Mouse (Mus musculus): ENCODE measurements around the gene Mgat5. TPM values are rescaled to one million over a fixed set of nuclear protein-coding genes. Genes with fewer than 3 reads are reported as not detected.

Gene Mgat5
- polyA plus RNA-seq, 1 experiment, result 2.4 TPM

DNA sequence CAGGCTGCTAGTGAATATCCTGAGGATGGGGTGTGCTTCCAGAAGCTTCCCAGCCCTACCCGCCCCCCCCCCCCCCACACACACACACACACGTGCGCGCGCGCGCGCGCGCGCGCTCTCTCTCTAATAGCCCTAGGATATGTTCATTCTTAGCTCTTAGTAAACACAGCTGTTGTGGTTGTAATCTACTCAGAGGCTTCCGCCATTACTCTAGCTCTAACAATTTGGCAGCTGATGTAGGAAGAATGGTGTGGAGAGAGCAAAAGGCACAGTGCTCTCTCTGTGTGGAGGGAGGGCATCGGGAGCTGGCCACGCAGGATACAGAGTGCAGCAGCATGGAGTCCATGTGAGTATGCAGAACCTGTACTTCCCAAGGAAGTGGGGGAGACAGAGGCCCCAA, 216.0 kb downstream of the Mgat5 start:
- H3K9me3 ChIP-seq, result no peaks in the 10 kb centered on the region
- peaks cover 84% of the 10 kb centered on the region for H3K36me3 ChIP-seq (replicated peaks; ENCODE audit: low read length)
- no peaks in the 10 kb centered on the region for H3K27me3 ChIP-seq (replicated peaks)
- no peak for TF ChIP-seq GATA1 (IDR thresholded peaks at IDR 0.05; ENCODE audit: borderline replicate concordance, low read length)
- H3K4me1 ChIP-seq, result peaks cover 42% of the 10 kb centered on the region
- no peak overlapping the region for H3K4me3 ChIP-seq (replicated peaks)

DNA sequence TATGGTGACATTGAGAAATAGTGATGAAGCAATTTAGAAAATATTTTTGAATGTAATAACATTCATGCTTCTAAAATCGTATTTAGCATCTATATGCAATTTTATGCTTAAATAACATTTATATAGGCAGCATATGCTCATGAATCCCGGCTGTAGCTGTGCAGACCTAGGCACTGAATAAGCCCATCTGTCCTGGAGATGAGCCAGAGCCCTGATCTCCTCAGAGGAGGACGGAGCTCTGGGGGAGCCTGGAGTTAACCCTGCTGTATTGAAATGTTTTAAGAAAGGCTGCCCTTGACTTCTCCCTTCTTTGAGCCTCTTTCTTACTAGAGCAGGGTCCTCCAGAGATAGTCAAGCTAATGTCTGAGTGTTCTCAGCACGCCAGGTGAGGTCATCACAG, 217.8 kb downstream of the Mgat5 start:
- H3K4me3 ChIP-seq (replicated peaks), result no peak overlapping the region
- TF ChIP-seq FLI1 (IDR thresholded peaks at IDR 0.05; ENCODE audit: low read length) (no peak), GATA1 (IDR thresholded peaks at IDR 0.05; ENCODE audit: borderline replicate concordance, low read length) (no peak)
- peaks cover 42% of the 10 kb centered on the region for H3K4me1 ChIP-seq
- H3K9me3 ChIP-seq, result no peaks in the 10 kb centered on the region
- no peaks in the 10 kb centered on the region for H3K27me3 ChIP-seq (replicated peaks)
- H3K36me3 ChIP-seq (replicated peaks; ENCODE audit: low read length), result peaks cover 78% of the 10 kb centered on the region

DNA sequence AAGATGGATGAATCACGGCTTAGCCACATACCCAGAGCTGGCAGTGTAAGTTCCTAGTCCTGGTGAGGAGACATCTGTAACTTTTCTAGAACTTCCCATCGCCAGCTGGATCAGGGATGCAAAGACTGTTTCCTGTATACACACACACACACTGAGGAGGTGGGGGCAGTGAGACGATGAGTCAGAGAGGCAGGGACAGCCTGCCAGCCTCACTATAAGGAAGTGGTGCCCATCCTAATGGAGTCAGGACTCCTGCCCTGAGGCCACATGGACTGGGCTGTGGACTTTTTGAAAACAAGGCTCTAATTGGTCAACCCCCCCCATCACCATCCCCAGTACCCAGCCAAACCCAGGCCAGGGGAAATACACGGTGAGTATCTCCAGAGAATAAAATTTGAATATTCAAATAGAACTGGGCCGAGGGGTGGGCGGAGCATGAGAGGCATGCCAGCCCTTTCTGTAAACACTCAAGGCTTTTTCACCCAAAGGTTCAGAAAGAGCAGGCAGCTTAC, 220.3 kb downstream of the Mgat5 start:
- TF ChIP-seq FLI1 (IDR thresholded peaks at IDR 0.05; ENCODE audit: low read length) (no peak), GATA1 (IDR thresholded peaks at IDR 0.05; ENCODE audit: borderline replicate concordance, low read length) (no peak)
- Histone ChIP-seq H3K27me3 (replicated peaks) (no peaks in the 10 kb centered on the region), H3K4me1 (peaks cover 31% of the 10 kb centered on the region), H3K9me3 (no peaks in the 10 kb centered on the region), H3K4me3 (replicated peaks) (peak overlapping the region; percentile 74), H3K36me3 (replicated peaks; ENCODE audit: low read length) (peaks cover 66% of the 10 kb centered on the region)

DNA sequence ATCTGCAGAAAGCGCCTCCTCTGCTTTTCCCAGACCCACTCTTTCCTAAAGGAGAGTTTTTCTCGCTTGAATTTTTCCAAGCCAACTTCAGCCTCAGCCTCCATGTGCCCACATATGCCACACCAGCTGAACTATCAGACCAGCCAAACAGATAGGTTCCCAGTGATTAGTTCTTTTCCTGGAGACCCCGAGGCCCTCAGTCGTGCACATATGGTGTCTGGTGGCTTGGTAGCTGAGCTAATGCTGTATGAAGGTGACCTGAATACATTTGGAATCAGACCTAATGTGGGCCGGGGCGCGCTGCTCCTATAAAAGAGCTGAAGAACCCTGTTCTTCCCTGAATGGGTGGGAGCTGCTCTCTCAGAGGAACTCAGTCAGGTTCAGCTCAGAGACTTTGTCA, 225.5 kb downstream of the Mgat5 start:
- TF ChIP-seq FLI1 (IDR thresholded peaks at IDR 0.05; ENCODE audit: low read length) (no peak), GATA1 (IDR thresholded peaks at IDR 0.05; ENCODE audit: borderline replicate concordance, low read length) (no peak)
- no peak overlapping the region for H3K4me3 ChIP-seq (replicated peaks)
- peaks cover 58% of the 10 kb centered on the region for H3K36me3 ChIP-seq (replicated peaks; ENCODE audit: low read length)
- no peaks in the 10 kb centered on the region for H3K9me3 ChIP-seq
- peaks cover 12% of the 10 kb centered on the region for H3K4me1 ChIP-seq
- no peaks in the 10 kb centered on the region for H3K27me3 ChIP-seq (replicated peaks)

DNA sequence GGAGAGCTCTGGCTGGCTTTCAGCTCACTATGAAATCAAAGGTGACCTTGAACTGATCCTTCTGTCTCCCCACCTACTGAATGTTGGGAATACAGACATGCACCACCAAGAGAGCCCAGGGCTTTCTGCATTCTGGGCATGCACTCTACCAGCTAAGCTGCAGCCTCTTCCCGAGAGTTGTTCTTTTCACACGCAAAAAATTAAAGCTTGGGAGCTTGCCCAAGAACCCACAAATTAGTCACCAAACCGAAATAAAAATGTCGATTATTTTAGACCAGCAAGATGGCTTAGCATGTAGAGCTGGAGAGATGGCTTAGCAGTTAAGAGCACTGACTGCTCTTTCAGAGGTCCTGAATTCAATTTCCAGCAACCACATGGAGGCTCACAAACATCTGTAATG, 230.0 kb downstream of the Mgat5 start:
- no peaks in the 10 kb centered on the region for H3K27me3 ChIP-seq (replicated peaks)

DNA sequence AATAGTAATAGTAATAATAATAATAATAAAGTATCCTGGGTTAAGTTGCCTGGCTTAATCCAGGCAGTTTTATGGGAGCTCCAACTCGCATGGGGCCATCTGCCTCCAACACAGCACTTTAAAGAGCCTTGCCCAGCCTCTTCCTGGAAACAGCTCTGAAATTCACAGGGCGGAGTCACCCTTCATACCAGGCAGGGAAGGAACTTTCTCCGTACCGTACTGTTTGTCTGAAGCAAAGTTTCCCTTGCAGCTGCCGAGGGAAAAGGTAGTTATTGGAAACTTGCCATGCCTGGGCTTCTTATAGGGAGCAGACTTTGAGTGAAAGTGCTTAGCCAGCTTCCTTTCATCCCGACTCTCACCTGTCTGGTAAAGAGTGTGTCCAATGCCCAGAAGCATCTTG, 232.3 kb downstream of the Mgat5 start:
- Histone ChIP-seq H3K27me3 (replicated peaks) (no peaks in the 10 kb centered on the region), H3K4me3 (replicated peaks) (no peak overlapping the region), H3K4me1 (peaks cover 2% of the 10 kb centered on the region; the same call in 1 of the 2 replicates), H3K9me3 (no peaks in the 10 kb centered on the region), H3K36me3 (replicated peaks; ENCODE audit: low read length) (peaks cover 73% of the 10 kb centered on the region)
- TF ChIP-seq GATA1 (IDR thresholded peaks at IDR 0.05; ENCODE audit: borderline replicate concordance, low read length), result no peak
- TF ChIP-seq FLI1 (IDR thresholded peaks at IDR 0.05; ENCODE audit: low read length), result no peak

More for the DNA sequence above, 230.0 kb downstream of the Mgat5 start:
- TF ChIP-seq FLI1 (IDR thresholded peaks at IDR 0.05; ENCODE audit: low read length) (no peak), GATA1 (IDR thresholded peaks at IDR 0.05; ENCODE audit: borderline replicate concordance, low read length) (no peak)
- Histone ChIP-seq H3K4me3 (replicated peaks) (no peak overlapping the region), H3K4me1 (peaks cover 3% of the 10 kb centered on the region), H3K36me3 (replicated peaks; ENCODE audit: low read length) (peaks cover 75% of the 10 kb centered on the region), H3K9me3 (no peaks in the 10 kb centered on the region)

DNA sequence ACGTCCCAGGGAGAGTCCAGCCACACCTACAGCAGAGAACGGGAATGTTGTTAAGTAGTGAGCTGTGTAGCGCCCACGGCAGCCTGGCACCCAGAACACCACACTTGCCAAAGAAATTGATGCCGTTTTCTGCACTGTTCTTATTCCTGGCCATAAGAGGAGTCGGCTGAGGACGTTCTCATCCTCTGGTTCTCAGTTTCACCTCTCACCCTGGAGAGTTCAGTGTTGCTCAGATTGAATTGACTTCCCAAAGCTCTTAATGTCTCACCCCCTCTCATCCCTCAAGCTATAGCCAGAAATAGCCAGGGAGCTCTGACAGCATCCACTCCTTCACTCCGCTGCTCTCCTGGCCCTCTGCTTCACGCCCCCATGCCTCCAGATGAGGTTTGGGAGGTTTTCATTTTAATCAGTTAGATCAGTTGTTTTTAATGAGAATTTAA, 234.7 kb downstream of the Mgat5 start:
- H3K4me3 ChIP-seq (replicated peaks), result no peak overlapping the region
- H3K4me1 ChIP-seq, result 0 out of 2 replicates have a peak, but pooled peaks cover 4% of the 10 kb centered on the region
- TF ChIP-seq GATA1 (IDR thresholded peaks at IDR 0.05; ENCODE audit: borderline replicate concordance, low read length) (no peak), FLI1 (IDR thresholded peaks at IDR 0.05; ENCODE audit: low read length) (no peak)
- no peaks in the 10 kb centered on the region for H3K27me3 ChIP-seq (replicated peaks)
- peaks cover 74% of the 10 kb centered on the region for H3K36me3 ChIP-seq (replicated peaks; ENCODE audit: low read length)
- H3K9me3 ChIP-seq, result no peaks in the 10 kb centered on the region

DNA sequence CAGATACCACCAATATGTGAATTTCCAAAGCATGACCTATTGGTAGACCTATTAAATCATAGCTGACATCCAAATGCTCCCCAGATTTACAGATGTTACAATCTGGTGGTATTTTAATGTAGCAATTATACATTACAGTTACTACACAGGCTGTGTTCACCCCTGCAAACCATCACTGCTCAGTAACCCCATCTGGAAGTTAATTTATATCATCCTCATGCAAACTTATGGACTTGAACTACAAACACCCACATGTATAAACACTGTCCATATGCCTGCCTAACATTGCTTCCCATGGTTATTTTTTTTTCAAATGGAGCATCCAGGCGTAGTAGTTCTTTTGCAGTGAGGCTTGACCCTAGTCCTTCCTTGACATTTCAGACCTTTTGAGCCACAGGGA, 236.2 kb downstream of the Mgat5 start:
- H3K36me3 ChIP-seq (replicated peaks; ENCODE audit: low read length), result peaks cover 76% of the 10 kb centered on the region
- no peak overlapping the region for H3K4me3 ChIP-seq (replicated peaks)
- 0 out of 2 replicates have a peak, but pooled peaks cover 4% of the 10 kb centered on the region for H3K4me1 ChIP-seq
- TF ChIP-seq FLI1 (IDR thresholded peaks at IDR 0.05; ENCODE audit: low read length), result no peak
- no peak for TF ChIP-seq GATA1 (IDR thresholded peaks at IDR 0.05; ENCODE audit: borderline replicate concordance, low read length)
- H3K9me3 ChIP-seq, result no peaks in the 10 kb centered on the region
- H3K27me3 ChIP-seq (replicated peaks), result no peaks in the 10 kb centered on the region

DNA sequence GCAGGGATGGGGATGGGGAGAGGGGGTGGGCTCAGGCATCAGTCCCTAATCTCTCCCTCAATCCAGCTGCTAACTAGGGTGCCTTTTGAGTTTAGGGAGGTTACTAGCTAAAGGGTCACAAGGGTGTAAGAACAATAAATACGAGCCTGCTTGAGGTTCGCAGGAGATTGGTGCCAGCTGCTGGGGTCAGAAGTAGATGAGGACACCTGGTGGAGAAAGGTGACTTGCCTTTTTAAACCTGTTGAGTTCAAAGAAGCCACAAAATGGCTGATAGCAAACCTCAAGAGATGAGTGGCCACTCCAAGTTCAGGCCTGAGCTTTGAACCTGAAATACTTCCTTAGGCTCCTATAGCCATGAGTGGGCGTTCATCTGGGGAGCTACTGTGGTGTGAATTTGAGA, 236.9 kb downstream of the Mgat5 start:
- Histone ChIP-seq H3K9me3 (no peaks in the 10 kb centered on the region), H3K36me3 (replicated peaks; ENCODE audit: low read length) (peaks cover 75% of the 10 kb centered on the region), H3K4me1 (0 out of 2 replicates have a peak, but pooled peaks cover 4% of the 10 kb centered on the region), H3K4me3 (replicated peaks) (no peak overlapping the region), H3K27me3 (replicated peaks) (no peaks in the 10 kb centered on the region)
- no peak for TF ChIP-seq GATA1 (IDR thresholded peaks at IDR 0.05; ENCODE audit: borderline replicate concordance, low read length)
- no peak for TF ChIP-seq FLI1 (IDR thresholded peaks at IDR 0.05; ENCODE audit: low read length)

DNA sequence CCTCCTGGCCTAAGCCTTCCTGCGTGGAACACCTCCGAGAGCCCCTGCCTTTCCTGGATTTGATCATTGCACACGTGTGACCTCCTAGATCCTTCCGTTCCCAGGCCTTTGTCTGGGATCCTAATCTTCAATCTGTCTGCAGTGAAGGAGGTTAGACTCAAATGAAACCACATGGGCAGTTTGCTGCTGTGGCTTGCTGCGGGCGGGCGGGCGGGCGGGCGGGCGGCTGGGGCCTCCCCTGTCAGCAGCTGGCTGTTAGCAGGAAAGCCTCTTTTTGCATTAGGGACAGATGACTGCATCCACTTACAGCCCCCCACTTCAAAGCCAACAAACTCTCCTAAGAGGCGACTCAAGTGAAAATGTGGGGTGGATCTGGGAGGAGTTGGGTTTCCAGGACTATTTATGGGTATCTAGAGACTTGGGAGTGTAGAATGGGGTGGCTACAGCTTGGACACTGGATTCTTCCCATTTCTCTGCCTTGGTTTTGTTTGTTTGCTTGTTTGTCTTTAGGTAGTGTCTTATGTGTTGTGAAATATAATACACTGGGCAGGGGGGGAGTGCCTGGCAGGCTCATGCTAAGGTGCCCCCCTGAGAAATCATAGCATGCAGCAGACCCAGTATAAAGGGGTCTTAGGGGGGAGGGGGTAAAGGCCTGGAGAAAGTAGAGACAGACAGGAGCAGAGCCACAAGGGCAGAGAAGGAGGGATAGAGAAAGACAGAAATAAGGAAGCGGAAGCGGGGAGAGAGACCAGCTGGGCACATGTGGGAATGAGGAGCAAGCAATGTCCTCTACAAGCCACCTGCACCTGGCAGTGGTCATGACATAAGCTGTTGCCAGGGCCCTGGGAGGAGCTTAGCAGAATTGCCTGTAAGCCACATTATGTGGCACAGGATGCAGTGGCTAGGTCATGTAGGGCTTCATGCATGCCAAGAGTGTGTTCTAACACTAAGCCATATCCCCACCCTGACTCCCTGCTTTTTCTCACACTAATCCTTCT, 238.4 kb downstream of the Mgat5 start:
- Histone ChIP-seq H3K4me1 (0 out of 2 replicates have a peak, but pooled peaks cover 4% of the 10 kb centered on the region), H3K36me3 (replicated peaks; ENCODE audit: low read length) (peaks cover 75% of the 10 kb centered on the region), H3K4me3 (replicated peaks) (no peak overlapping the region), H3K27me3 (replicated peaks) (no peaks in the 10 kb centered on the region), H3K9me3 (no peaks in the 10 kb centered on the region)
- TF ChIP-seq GATA1 (IDR thresholded peaks at IDR 0.05; ENCODE audit: borderline replicate concordance, low read length), result no peak
- TF ChIP-seq FLI1 (IDR thresholded peaks at IDR 0.05; ENCODE audit: low read length), result no peak
